Mouse (Mus musculus) liver, embryonic 13.5 days (tissue): ENCODE results near the gene Mccc1. TPM values are rescaled to one million over a fixed set of nuclear protein-coding genes. Genes with fewer than 3 reads are reported as not detected.

ENCODE experiments used
- ATAC-seq: fragments of 200-750 bp; cut with Nextera tagmentation; 2 replicates; pipeline ENCODE4 v1.8.0; 2017; ENCODE audit warnings: low read depth, mild to moderate bottlenecking, moderate number of reproducible peaks, moderate library complexity
- DNase-seq: peaks from one replicate; pipeline ENCODE4 v3.0.0; 2022
- H3K27ac ChIP-seq: fragments of 300-500 bp; sonication (generic); 2 replicates; pipeline ENCODE4 v1.5.1; 2015; ENCODE audit warnings: moderate library complexity, mild to moderate bottlenecking, inconsistent platforms
- H3K27me3 ChIP-seq: fragments of 300-500 bp; sonication (generic); 2 replicates; pipeline ENCODE4 v1.6.1; 2015; ENCODE audit warnings: mild to moderate bottlenecking, inconsistent platforms
- H3K36me3 ChIP-seq: fragments of 300-500 bp; sonication (generic); 2 replicates; pipeline ENCODE4 v1.6.1; 2015; ENCODE audit warnings: mild to moderate bottlenecking, inconsistent platforms
- H3K4me1 ChIP-seq: fragments of 300-500 bp; sonication (generic); replicated peaks from 2 replicates; pipeline ENCODE4 v1.6.1; 2015; ENCODE audit warnings: inconsistent platforms
- H3K4me2 ChIP-seq: fragments of 300-500 bp; sonication (generic); 2 replicates; pipeline ENCODE4 v1.6.1; 2015; ENCODE audit warnings: inconsistent platforms, mild to moderate bottlenecking, moderate library complexity
- H3K4me3 ChIP-seq: fragments of 300-500 bp; sonication (generic); replicated peaks from 2 replicates; pipeline ENCODE4 v1.5.1; 2015; ENCODE audit warnings: mild to moderate bottlenecking, inconsistent platforms
- H3K9ac ChIP-seq: fragments of 300-500 bp; sonication (generic); 2 replicates; pipeline ENCODE4 v1.6.1; 2015; ENCODE audit warnings: mild to moderate bottlenecking, inconsistent platforms
- H3K9me3 ChIP-seq: fragments of 300-500 bp; sonication (generic); replicated peaks from 2 replicates; pipeline ENCODE4 v1.6.1; 2016; ENCODE audit warnings: inconsistent platforms
- WGBS: fragments of 180-500 bp; shearing (Covaris S2); methylation state at CpG from one replicate; pipeline ENCODE4 v1.1.7; 2015; ENCODE audit not compliant: insufficient replicate concordance; 5-methylcytosine and 5-hydroxymethylcytosine counted together
- polyA plus RNA-seq: library from polyadenylated mRNA; unstranded; fragments of >200 nt; fragmentation: Nextera tagmentation; extraction: Ambion mirVana; gene quantifications from 2 replicates; pipeline ENCODE4 v1.2.1, GENCODE M21; 2015

Gene Mccc1
- polyA plus RNA-seq, 1 experiment from 2014 or later = 13.9 TPM

GRCm38 (mm10) chr3:35994552-35995531 lies 5.6 kb downstream of the Mccc1 start:
- H3K4me1 ChIP-seq = peaks cover 7% of the 10 kb centered on the region
- no peaks in the 10 kb centered on the region for H3K27me3 ChIP-seq
- ATAC-seq = 0 out of 2 replicates have a peak, but pooled peaks have one; percentile 12
- no peak overlapping the region for H3K9ac ChIP-seq
- no peak for DNase-seq
- no peaks in the 10 kb centered on the region for H3K9me3 ChIP-seq
- H3K27ac ChIP-seq = no peak overlapping the region
- H3K4me2 ChIP-seq = no peak overlapping the region
- H3K36me3 ChIP-seq = peaks cover 6% of the 10 kb centered on the region
- no peak overlapping the region for H3K4me3 ChIP-seq
- WGBS = 61% methylated on average over 11 of the region's 11 CpGs

- Histone ChIP-seq H3K4me1 (peaks cover 4% of the 10 kb centered on the region), H3K4me3 (no peak overlapping the region), H3K9ac (no peak overlapping the region), H3K36me3 (peaks cover 16% of the 10 kb centered on the region), H3K4me2 (no peak overlapping the region), H3K9me3 (no peaks in the 10 kb centered on the region), H3K27ac (no peak overlapping the region), H3K27me3 (no peaks in the 10 kb centered on the region)
- 81% methylated on average over 7 of the region's 7 CpGs for WGBS
- ATAC-seq = no peak
- no peak for DNase-seq
Measured at GRCm38 (mm10) chr3:35990715-35991114, 9.8 kb downstream of the Mccc1 start.

- Histone ChIP-seq H3K4me1 (no peaks in the 10 kb centered on the region), H3K9ac (no peak overlapping the region), H3K9me3 (no peaks in the 10 kb centered on the region), H3K27ac (no peak overlapping the region), H3K27me3 (no peaks in the 10 kb centered on the region), H3K4me3 (no peak overlapping the region), H3K4me2 (no peak overlapping the region), H3K36me3 (peaks cover 15% of the 10 kb centered on the region)
- no peak for ATAC-seq
- WGBS = 82% methylated on average over 6 of the region's 6 CpGs
- no peak for DNase-seq
Measured at GRCm38 (mm10) chr3:35988031-35988430, 12.4 kb downstream of the Mccc1 start.

- WGBS = 69% methylated on average over 6 of the region's 6 CpGs
- no peaks in the 10 kb centered on the region for H3K4me1 ChIP-seq
- H3K9me3 ChIP-seq = no peaks in the 10 kb centered on the region
- H3K27me3 ChIP-seq = no peaks in the 10 kb centered on the region
- ATAC-seq (no peak), DNase-seq (no peak)
- H3K9ac ChIP-seq = no peak overlapping the region
- H3K27ac ChIP-seq = no peak overlapping the region
- peaks cover 17% of the 10 kb centered on the region for H3K36me3 ChIP-seq
- H3K4me2 ChIP-seq = no peak overlapping the region
- H3K4me3 ChIP-seq = no peak overlapping the region
Measured at GRCm38 (mm10) chr3:35986266-35986665, 14.2 kb downstream of the Mccc1 start.

- 59% methylated on average over 7 of the region's 7 CpGs for WGBS
- H3K4me3 ChIP-seq = no peak overlapping the region
Measured at GRCm38 (mm10) chr3:35973551-35973950, 26.9 kb downstream of the Mccc1 start.

GRCm38 (mm10) chr3:35972985-35973384 lies 27.5 kb downstream of the Mccc1 start:
- Histone ChIP-seq H3K4me2 (no peak overlapping the region), H3K9me3 (no peaks in the 10 kb centered on the region), H3K36me3 (peaks cover 8% of the 10 kb centered on the region), H3K27ac (no peak overlapping the region), H3K27me3 (no peaks in the 10 kb centered on the region), H3K9ac (no peak overlapping the region), H3K4me1 (no peaks in the 10 kb centered on the region), H3K4me3 (no peak overlapping the region)
- WGBS = 58% methylated on average over 4 of the region's 4 CpGs
- ATAC-seq = no peak
- no peak for DNase-seq

More at GRCm38 (mm10) chr3:35973551-35973950, 26.9 kb downstream of the Mccc1 start:
- no peak overlapping the region for H3K4me2 ChIP-seq
- H3K27ac ChIP-seq = no peak overlapping the region
- no peaks in the 10 kb centered on the region for H3K9me3 ChIP-seq
- no peak for DNase-seq
- H3K36me3 ChIP-seq = peaks cover 8% of the 10 kb centered on the region
- ATAC-seq = no peak
- no peaks in the 10 kb centered on the region for H3K27me3 ChIP-seq
- H3K9ac ChIP-seq = no peak overlapping the region
- H3K4me1 ChIP-seq = no peaks in the 10 kb centered on the region

GRCm38 (mm10) chr3:35971149-35971548 lies 29.3 kb downstream of the Mccc1 start:
- no peak for DNase-seq
- no peak overlapping the region for H3K9ac ChIP-seq
- no peaks in the 10 kb centered on the region for H3K9me3 ChIP-seq
- H3K4me3 ChIP-seq = no peak overlapping the region
- peaks cover 8% of the 10 kb centered on the region for H3K36me3 ChIP-seq
- H3K4me2 ChIP-seq = no peak overlapping the region
- 85% methylated on average over 12 of the region's 12 CpGs for WGBS
- H3K27ac ChIP-seq = no peak overlapping the region
- 0 out of 2 replicates have a peak, but pooled peaks cover 5% of the 10 kb centered on the region for H3K4me1 ChIP-seq
- ATAC-seq = no peak
- H3K27me3 ChIP-seq = no peaks in the 10 kb centered on the region

- Histone ChIP-seq H3K4me3 (no peak overlapping the region), H3K4me2 (no peak overlapping the region), H3K9me3 (no peaks in the 10 kb centered on the region), H3K27me3 (no peaks in the 10 kb centered on the region), H3K27ac (no peak overlapping the region), H3K36me3 (peaks cover 8% of the 10 kb centered on the region), H3K4me1 (0 out of 2 replicates have a peak, but pooled peaks cover 5% of the 10 kb centered on the region), H3K9ac (no peak overlapping the region)
- no peak for DNase-seq
- ATAC-seq = no peak
- 78% methylated on average over 4 of the region's 4 CpGs for WGBS
Measured at GRCm38 (mm10) chr3:35970441-35970840, 30.0 kb downstream of the Mccc1 start.

- ATAC-seq = no peak
- no peak overlapping the region for H3K27ac ChIP-seq
- H3K9me3 ChIP-seq = no peaks in the 10 kb centered on the region
- H3K9ac ChIP-seq = no peak overlapping the region
- H3K4me2 ChIP-seq = no peak overlapping the region
- H3K27me3 ChIP-seq = no peaks in the 10 kb centered on the region
- no peak for DNase-seq
- peaks cover 10% of the 10 kb centered on the region for H3K4me1 ChIP-seq
- WGBS = 61% methylated on average over 8 of the region's 8 CpGs
- no peak overlapping the region for H3K4me3 ChIP-seq
- peaks cover 5% of the 10 kb centered on the region for H3K36me3 ChIP-seq
Measured at GRCm38 (mm10) chr3:35967366-35967921, 33.0 kb downstream of the Mccc1 start.

GRCm38 (mm10) chr3:35966493-35966892 lies 34.0 kb downstream of the Mccc1 start:
- H3K27me3 ChIP-seq = no peaks in the 10 kb centered on the region
- no peak overlapping the region for H3K4me2 ChIP-seq
- H3K4me3 ChIP-seq = no peak overlapping the region
- no peak overlapping the region for H3K9ac ChIP-seq
- DNase-seq (no peak), ATAC-seq (no peak)
- H3K4me1 ChIP-seq = peaks cover 10% of the 10 kb centered on the region
- H3K36me3 ChIP-seq = no peaks in the 10 kb centered on the region; the same call in 1 of the 2 replicates
- no peaks in the 10 kb centered on the region for H3K9me3 ChIP-seq
- 26% methylated on average over 2 of the region's 2 CpGs for WGBS
- no peak overlapping the region for H3K27ac ChIP-seq

- no peak overlapping the region for H3K9ac ChIP-seq
- H3K27ac ChIP-seq = no peak overlapping the region
- DNase-seq (no peak), ATAC-seq (peak; percentile 62)
- H3K36me3 ChIP-seq = no peaks in the 10 kb centered on the region; the same call in 1 of the 2 replicates
- peaks cover 10% of the 10 kb centered on the region for H3K4me1 ChIP-seq
- H3K9me3 ChIP-seq = no peaks in the 10 kb centered on the region
- H3K27me3 ChIP-seq = no peaks in the 10 kb centered on the region
- no peak overlapping the region for H3K4me2 ChIP-seq
- 14% methylated on average over 4 of the region's 4 CpGs for WGBS
- no peak overlapping the region for H3K4me3 ChIP-seq
Measured at GRCm38 (mm10) chr3:35964928-35965327, 35.5 kb downstream of the Mccc1 start.
